Mouse (Mus musculus) midbrain, postnatal 0 days (tissue): Measurements from ENCODE around the gene Ptgis. TPM values are rescaled to one million over a fixed set of nuclear protein-coding genes. Genes with fewer than 3 reads are reported as not detected.

Experiments
- ATAC-seq: fragments of 200-750 bp; cut with Nextera tagmentation; 2 replicates; pipeline ENCODE4 v1.8.0; 2017; ENCODE audit warnings: moderate number of reproducible peaks, mild to moderate bottlenecking, moderate TSS enrichment, moderate library complexity; ENCODE audit not compliant: low FRiP score
- DNase-seq: peaks from one replicate; pipeline ENCODE4 v3.0.0-alpha.2; 2015; ENCODE audit warnings: low spot score
- H3K27ac ChIP-seq: fragments of 300-500 bp; sonication (generic); 2 replicates; pipeline ENCODE4 v1.5.1; 2014; ENCODE audit warnings: low read depth, mild to moderate bottlenecking, low read length, mixed read lengths
- H3K27me3 ChIP-seq: fragments of 300-500 bp; sonication (generic); 2 replicates; pipeline ENCODE4 v1.6.1; 2014; ENCODE audit warnings: low read length, control low read depth, mixed read lengths; ENCODE audit not compliant: insufficient read depth
- H3K36me3 ChIP-seq: fragments of 300-500 bp; sonication (generic); 2 replicates; pipeline ENCODE4 v1.6.1; 2014; ENCODE audit warnings: low read length, control low read depth, mixed read lengths; ENCODE audit not compliant: insufficient read depth
- H3K4me1 ChIP-seq: fragments of 300-500 bp; sonication (generic); 2 replicates; pipeline ENCODE4 v1.6.1; 2014; ENCODE audit warnings: mild to moderate bottlenecking, control low read depth, antibody characterized with exemption, low read length, mixed read lengths; ENCODE audit not compliant: insufficient read depth
- H3K4me2 ChIP-seq: fragments of 300-500 bp; sonication (generic); 2 replicates; pipeline ENCODE4 v1.6.1; 2014; ENCODE audit warnings: low read depth, mild to moderate bottlenecking, low read length, mixed read lengths; ENCODE audit not compliant: poor library complexity, severe bottlenecking
- H3K4me3 ChIP-seq: fragments of 300-500 bp; sonication (generic); 2 replicates; pipeline ENCODE4 v1.5.1; 2014; ENCODE audit warnings: low read depth, mild to moderate bottlenecking, low read length, moderate library complexity
- H3K9ac ChIP-seq: fragments of 300-500 bp; sonication (generic); replicated peaks from 2 replicates; pipeline ENCODE4 v1.6.1; 2014; ENCODE audit warnings: mild to moderate bottlenecking, low read length, moderate library complexity, mixed read lengths; ENCODE audit not compliant: poor library complexity, severe bottlenecking
- H3K9me3 ChIP-seq: fragments of 300-500 bp; sonication (generic); 2 replicates; pipeline ENCODE4 v1.6.1; 2016; ENCODE audit warnings: low read length, control low read depth
- CTCF ChIP-seq: IDR thresholded peaks from 2 replicates; pipeline ENCODE4 v1.5.1; 2016; ENCODE audit warnings: antibody characterized with exemption, mild to moderate bottlenecking
- WGBS: fragments of 180-500 bp; shearing (Covaris S2); extraction: QIAGEN DNeasy Blood & Tissue Kit; methylation state at CpG from one replicate; pipeline ENCODE4 v1.1.7; 2014; 5-methylcytosine and 5-hydroxymethylcytosine counted together
- polyA plus RNA-seq: library from polyadenylated mRNA; unstranded; fragments of >200 nt; fragmentation: Nextera tagmentation; extraction: Ambion mirVana; gene quantifications from 2 replicates; pipeline ENCODE4 v1.2.1, GENCODE M21; 2015
- total RNA-seq: library from RNA; depleted of rRNA; stranded (reverse); fragments of >200 nt; gene quantifications from 2 replicates; pipeline ENCODE4 v1.2.3, GENCODE M21; 2014

The Ptgis gene
- total and polyA plus RNA-seq, 2 experiments from 2014 or later, result 3.9 to 6.1 TPM

- no peak for TF ChIP-seq CTCF
- no peak for DNase-seq
- WGBS, result 60% methylated on average over 11 of the region's 11 CpGs
- H3K4me1 ChIP-seq, result no peaks in the 10 kb centered on the region
- H3K4me2 ChIP-seq, result no peak overlapping the region
- no peaks in the 10 kb centered on the region for H3K9me3 ChIP-seq
- no peak overlapping the region for H3K9ac ChIP-seq
- H3K27ac ChIP-seq, result no peak overlapping the region
- H3K27me3 ChIP-seq, result no peaks in the 10 kb centered on the region
- H3K4me3 ChIP-seq, result no peak overlapping the region
- H3K36me3 ChIP-seq, result no peaks in the 10 kb centered on the region
- ATAC-seq, result no peak
Measured at GRCm38 (mm10) chr2:167167515-167168212, 72.7 kb downstream of the Ptgis start.

GRCm38 (mm10) chr2:167163600-167163999 lies 76.8 kb downstream of the Ptgis start:
- no peaks in the 10 kb centered on the region for H3K27me3 ChIP-seq
- ATAC-seq, result no peak
- 93% methylated on average over 9 of the region's 9 CpGs for WGBS
- H3K4me3 ChIP-seq, result no peak overlapping the region
- TF ChIP-seq CTCF, result no peak
- H3K36me3 ChIP-seq, result no peaks in the 10 kb centered on the region; the same call in 1 of the 2 replicates
- no peak overlapping the region for H3K9ac ChIP-seq
- no peak for DNase-seq
- H3K4me2 ChIP-seq, result no peak overlapping the region
- no peaks in the 10 kb centered on the region for H3K4me1 ChIP-seq
- H3K9me3 ChIP-seq, result no peaks in the 10 kb centered on the region
- H3K27ac ChIP-seq, result no peak overlapping the region

- DNase-seq (peak; percentile 6), ATAC-seq (no peak)
- Histone ChIP-seq H3K9ac (no peak overlapping the region), H3K4me2 (no peak overlapping the region), H3K27me3 (no peaks in the 10 kb centered on the region), H3K36me3 (no peaks in the 10 kb centered on the region; the same call in 1 of the 2 replicates), H3K4me1 (no peaks in the 10 kb centered on the region), H3K9me3 (no peaks in the 10 kb centered on the region), H3K27ac (no peak overlapping the region), H3K4me3 (no peak overlapping the region)
- no peak for TF ChIP-seq CTCF
- 96% methylated on average over 10 of the region's 10 CpGs for WGBS
Measured at GRCm38 (mm10) chr2:167163134-167163533, 77.3 kb downstream of the Ptgis start.

- ATAC-seq (no peak), DNase-seq (peak; percentile 62)
- Histone ChIP-seq H3K36me3 (no peaks in the 10 kb centered on the region; the same call in 1 of the 2 replicates), H3K4me1 (no peaks in the 10 kb centered on the region), H3K9me3 (no peaks in the 10 kb centered on the region), H3K27ac (no peak overlapping the region), H3K9ac (no peak overlapping the region), H3K27me3 (no peaks in the 10 kb centered on the region), H3K4me3 (no peak overlapping the region), H3K4me2 (no peak overlapping the region)
- no peak for TF ChIP-seq CTCF
- 74% methylated on average over 10 of the region's 10 CpGs for WGBS
Measured at GRCm38 (mm10) chr2:167162516-167163021, 77.8 kb downstream of the Ptgis start.

GRCm38 (mm10) chr2:167159721-167160120 lies 80.7 kb downstream of the Ptgis start:
- TF ChIP-seq CTCF, result no peak
- no peaks in the 10 kb centered on the region for H3K4me1 ChIP-seq
- no peak overlapping the region for H3K4me2 ChIP-seq
- DNase-seq (no peak), ATAC-seq (no peak)
- no peaks in the 10 kb centered on the region for H3K9me3 ChIP-seq
- H3K9ac ChIP-seq, result no peak overlapping the region
- WGBS, result 90% methylated on average over 4 of the region's 4 CpGs
- H3K36me3 ChIP-seq, result no peaks in the 10 kb centered on the region; the same call in 1 of the 2 replicates
- H3K27ac ChIP-seq, result no peak overlapping the region
- H3K4me3 ChIP-seq, result no peak overlapping the region
- no peaks in the 10 kb centered on the region for H3K27me3 ChIP-seq

- Histone ChIP-seq H3K9ac (no peak overlapping the region), H3K27ac (no peak overlapping the region), H3K36me3 (no peaks in the 10 kb centered on the region; the same call in 1 of the 2 replicates), H3K4me1 (no peaks in the 10 kb centered on the region), H3K4me2 (no peak overlapping the region), H3K27me3 (no peaks in the 10 kb centered on the region), H3K4me3 (no peak overlapping the region), H3K9me3 (no peaks in the 10 kb centered on the region)
- whole genome bisulfite sequencing, result 68% methylated on average over 5 of the region's 5 CpGs
- no peak for TF ChIP-seq CTCF
- DNase-seq (no peak), ATAC-seq (no peak)
Measured at GRCm38 (mm10) chr2:167158780-167159179, 81.6 kb downstream of the Ptgis start.
